ENCODE assay signal across 13 mouse cellular contexts in genomic region chr1:175255224-175255623, GRCm38 (mm10).
"Had no signal": no experiment of that assay in that cellular context is flagged by ENCODE, and none has a peak within 500 bp of the region (broad histone marks: within the 10 kb centered on the region; RNA-seq: fewer than 3 reads in every experiment).

No protein-coding gene starts in this region.

- H3K27me3 ChIP-seq: limb, embryonic 12.5 days; liver, embryonic 13.5 days; neural tube, embryonic 13.5 days had no signal

- H3K9me3 ChIP-seq: limb, embryonic 12.5 days; liver, embryonic 13.5 days; neural tube, embryonic 13.5 days had no signal

- DNase-seq: kidney, adult 18-20 months; kidney, postnatal 10 days; kidney, postnatal 4 days; liver; liver, embryonic 13.5 days; liver, postnatal 0 days; lung, postnatal 36 days; right cerebral cortex, postnatal 25 days; thymus, adult 18-20 months; thymus, postnatal 14 days had no signal

- H3K9ac ChIP-seq: limb, embryonic 12.5 days; liver, embryonic 13.5 days; liver, postnatal 0 days; neural tube, embryonic 13.5 days had no signal

- H3K4me3 ChIP-seq: limb, embryonic 12.5 days; liver, embryonic 13.5 days; neural tube, embryonic 13.5 days had no signal

- H3K4me1 ChIP-seq: limb, embryonic 12.5 days; liver, embryonic 13.5 days had no signal

- H3K36me3 ChIP-seq: limb, embryonic 12.5 days; liver, embryonic 13.5 days; neural tube, embryonic 13.5 days had no signal

- ATAC-seq: liver, postnatal 0 days had no signal

- H3K4me2 ChIP-seq: limb, embryonic 12.5 days; liver, embryonic 13.5 days; neural tube, embryonic 13.5 days had no signal

- H3K27ac ChIP-seq: limb, embryonic 12.5 days; liver, embryonic 13.5 days; neural tube, embryonic 13.5 days; stomach, postnatal 0 days had no signal
